Mouse (Mus musculus) liver, embryonic 15.5 days (tissue): ENCODE results near the gene Arl4a. TPM values are rescaled to one million over a fixed set of nuclear protein-coding genes. Genes with fewer than 3 reads are reported as not detected.

Experiments used
- ATAC-seq: fragments of 200-750 bp; cut with Nextera tagmentation; 2 replicates; pipeline ENCODE4 v1.8.0; 2017; ENCODE audit warnings: moderate number of reproducible peaks, mild to moderate bottlenecking, moderate library complexity; ENCODE audit not compliant: insufficient read depth
- H3K27ac ChIP-seq: fragments of 300-500 bp; sonication (generic); replicated peaks from 2 replicates; pipeline ENCODE4 v1.5.1; 2015; ENCODE audit warnings: mild to moderate bottlenecking, inconsistent platforms
- H3K27me3 ChIP-seq: fragments of 300-500 bp; sonication (generic); 2 replicates; pipeline ENCODE4 v1.6.1; 2015; ENCODE audit warnings: mild to moderate bottlenecking, inconsistent platforms
- H3K36me3 ChIP-seq: fragments of 300-500 bp; sonication (generic); replicated peaks from 2 replicates; pipeline ENCODE4 v1.6.1; 2015; ENCODE audit warnings: moderate library complexity, mild to moderate bottlenecking, inconsistent platforms
- H3K4me1 ChIP-seq: fragments of 300-500 bp; sonication (generic); replicated peaks from 2 replicates; pipeline ENCODE4 v1.6.1; 2015; ENCODE audit warnings: inconsistent platforms
- H3K4me2 ChIP-seq: fragments of 300-500 bp; sonication (generic); 2 replicates; pipeline ENCODE4 v1.6.1; 2015; ENCODE audit warnings: moderate library complexity, mild to moderate bottlenecking, inconsistent platforms
- H3K4me3 ChIP-seq: fragments of 300-500 bp; sonication (generic); replicated peaks from 2 replicates; pipeline ENCODE4 v1.5.1; 2015; ENCODE audit warnings: mild to moderate bottlenecking, inconsistent platforms
- H3K9ac ChIP-seq: fragments of 300-500 bp; sonication (generic); 2 replicates; pipeline ENCODE4 v1.6.1; 2015; ENCODE audit warnings: moderate library complexity, mild to moderate bottlenecking, inconsistent platforms
- H3K9me3 ChIP-seq: fragments of 300-500 bp; sonication (generic); replicated peaks from 2 replicates; pipeline ENCODE4 v1.6.1; 2016; ENCODE audit warnings: inconsistent platforms
- WGBS: fragments of 180-500 bp; shearing (Covaris S2); methylation state at CpG from one replicate; pipeline ENCODE4 v1.1.7; 2015; ENCODE audit warnings: mixed read lengths; ENCODE audit not compliant: insufficient replicate concordance; 5-methylcytosine and 5-hydroxymethylcytosine counted together
- polyA plus RNA-seq: library from polyadenylated mRNA; unstranded; fragments of >200 nt; fragmentation: Nextera tagmentation; extraction: Ambion mirVana; gene quantifications from 2 replicates; pipeline ENCODE4 v1.2.1, GENCODE M21; 2015

Arl4a gene
- polyA plus RNA-seq, 1 experiment from 2014 or later, result 91.3 TPM

DNA sequence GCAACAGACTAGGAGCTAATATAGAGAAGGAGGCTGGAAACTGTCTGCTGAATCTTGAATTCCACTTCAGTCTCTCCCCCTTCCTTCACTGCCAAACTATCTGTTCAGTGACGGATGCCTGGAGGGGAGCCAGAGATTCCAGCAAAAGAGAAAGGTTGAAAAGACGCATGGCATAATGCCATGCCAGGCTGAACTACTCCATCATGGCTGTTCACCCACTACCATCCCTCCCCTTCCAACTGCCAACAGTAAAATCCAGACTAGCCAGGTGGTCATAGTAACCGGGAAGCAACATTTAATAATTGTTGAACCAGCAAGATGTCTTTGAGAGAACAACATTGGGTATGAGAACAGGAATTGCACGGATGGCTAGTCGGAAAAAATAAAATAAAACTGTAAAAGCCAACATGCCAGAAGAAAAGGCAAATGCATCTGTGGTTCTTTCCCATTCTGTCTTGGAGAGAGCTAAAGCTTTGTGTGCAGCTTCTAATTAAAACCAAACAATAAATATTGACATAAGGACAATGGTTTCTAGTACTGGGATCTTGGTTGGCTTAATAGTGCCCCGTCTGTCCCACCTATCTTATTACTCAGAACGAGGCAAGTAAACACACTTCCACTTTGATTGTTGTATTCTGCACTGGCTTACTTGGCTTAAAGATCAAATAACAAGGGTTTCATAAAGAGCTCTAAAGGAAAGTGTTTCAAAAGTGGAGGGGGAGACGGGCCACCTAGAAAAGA, 79.7 kb downstream of the Arl4a start:
- Histone ChIP-seq H3K27me3 (no peaks in the 10 kb centered on the region), H3K4me3 (no peak overlapping the region), H3K4me1 (no peaks in the 10 kb centered on the region), H3K27ac (no peak overlapping the region), H3K4me2 (no peak overlapping the region), H3K9me3 (no peaks in the 10 kb centered on the region; the same call in 1 of the 2 replicates), H3K36me3 (no peaks in the 10 kb centered on the region), H3K9ac (no peak overlapping the region)
- WGBS, result 64% methylated on average over 8 of the region's 8 CpGs
- no peak for ATAC-seq

DNA sequence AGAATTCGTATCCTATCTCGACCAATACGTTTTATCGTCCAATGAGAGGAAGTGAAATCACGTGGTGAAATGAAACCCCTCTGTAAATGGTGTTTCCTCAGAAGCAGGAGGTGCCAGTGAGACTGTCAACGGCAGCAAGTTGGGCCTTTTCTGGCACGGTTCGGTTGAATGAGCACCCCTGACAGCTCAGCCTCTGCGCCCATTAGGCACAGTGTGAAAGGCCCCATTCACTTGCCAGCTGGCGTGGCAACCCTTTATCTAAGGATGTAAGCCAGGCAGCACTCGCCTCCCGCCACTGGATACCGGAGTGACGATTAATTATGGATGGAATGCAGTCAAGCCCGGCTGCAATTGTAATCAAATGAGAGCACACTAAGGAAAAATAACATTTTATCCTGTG, 81.4 kb downstream of the Arl4a start:
- Histone ChIP-seq H3K9me3 (no peaks in the 10 kb centered on the region; the same call in 1 of the 2 replicates), H3K4me3 (no peak overlapping the region), H3K27me3 (no peaks in the 10 kb centered on the region), H3K4me2 (no peak overlapping the region), H3K9ac (no peak overlapping the region), H3K4me1 (no peaks in the 10 kb centered on the region), H3K27ac (no peak overlapping the region), H3K36me3 (no peaks in the 10 kb centered on the region)
- 64% methylated on average over 15 of the region's 15 CpGs for WGBS
- no peak for ATAC-seq

Other genes starting within 250 kb of the Arl4a start
- gene Scin, start 96.2 kb upstream of the Arl4a start, polyA plus RNA-seq, result 0.12 and 0.15 TPM in 2 replicates
- gene Lsmem1, start 161.5 kb upstream of the Arl4a start, polyA plus RNA-seq, result 0.09 TPM in 1 of 2 replicates, not detected in the other
- 38.4 and 43.8 TPM in 2 replicates for gene Ifrd1, start 210.5 kb upstream of the Arl4a start, polyA plus RNA-seq